Mouse (Mus musculus) E14TG2a.4 (cell line): ENCODE data around the gene Acads.

Experiments used
- CTCF ChIP-seq: conservative IDR thresholded peaks from 2 replicates; pipeline ENCODE4 v1.5.1; 2014; ENCODE audit warnings: low read length
- NANOG ChIP-seq: IDR thresholded peaks from 2 replicates; pipeline ENCODE4 v1.6.1; 2014; ENCODE audit warnings: borderline replicate concordance, low read length, mixed read lengths

GRCm38 (mm10) chr5:115146747-115147130, 27.6 kb upstream of the Acads start:
- TF ChIP-seq CTCF, result no peak
- no peak for TF ChIP-seq NANOG
